ENCODE assay signal across 8 mouse cellular contexts in genomic region chr7:25314606-25315305, GRCm38 (mm10). TPM values are rescaled to one million over a fixed set of nuclear protein-coding genes. Genes with fewer than 3 reads are reported as not detected.
DNase-seq lines count a peak whose midpoint lies in the region; ATAC-seq and TF ChIP-seq lines count a peak whose summit lies in the region.

No protein-coding gene starts in this region.

- 2% methylated on average over 50 of the region's 51 CpGs for WGBS in kidney, postnatal 0 days
- 2% methylated on average over 50 of the region's 51 CpGs for WGBS in embryonic facial prominence, embryonic 12.5 days
- 4% methylated on average over 51 of the region's 51 CpGs for WGBS in neural tube, embryonic 12.5 days

- peak overlapping the region; percentile 40 for H3K4me3 ChIP-seq in kidney, postnatal 0 days (replicated peaks; ENCODE audit: low read depth, low read length)
- peak overlapping the region; percentile 40 for H3K4me3 ChIP-seq in embryonic facial prominence, embryonic 12.5 days
- peak overlapping the region; percentile 38 for H3K4me3 ChIP-seq in neural tube, embryonic 12.5 days

- peak overlapping the region; percentile 45; the same call in 1 of the 2 replicates for H3K9ac ChIP-seq in kidney, postnatal 0 days (ENCODE audit: low read depth, low read length)
- peak overlapping the region; percentile 51 for H3K9ac ChIP-seq in embryonic facial prominence, embryonic 12.5 days
- peak overlapping the region; percentile 61 for H3K9ac ChIP-seq in neural tube, embryonic 12.5 days

- no peak for DNase-seq in kidney, postnatal 0 days (ENCODE audit: low spot score)
- DNase-seq in kidney, postnatal 25 days: no peak
- peak; percentile 27 for DNase-seq in induced T-regulatory cell, adult 2 months (ENCODE audit: low read depth)
- DNase-seq in layer of hippocampus, postnatal 36 days: no peak
- no peak for DNase-seq in thymus, postnatal 0 days (ENCODE audit: low spot score)
- no peak for DNase-seq in urinary bladder, postnatal 10 days (ENCODE audit: low spot score)

- peaks cover 27% of the 10 kb centered on the region for H3K27me3 ChIP-seq in kidney, postnatal 0 days (ENCODE audit: insufficient read depth, low read length)
- peaks cover 47% of the 10 kb centered on the region for H3K27me3 ChIP-seq in embryonic facial prominence, embryonic 12.5 days
- peaks cover 51% of the 10 kb centered on the region for H3K27me3 ChIP-seq in neural tube, embryonic 12.5 days (replicated peaks)

- no peaks in the 10 kb centered on the region for H3K36me3 ChIP-seq in kidney, postnatal 0 days (ENCODE audit: insufficient read depth, low read length)
- H3K36me3 ChIP-seq in embryonic facial prominence, embryonic 12.5 days: no peaks in the 10 kb centered on the region
- H3K36me3 ChIP-seq in neural tube, embryonic 12.5 days: no peaks in the 10 kb centered on the region

- no peak overlapping the region for H3K27ac ChIP-seq in kidney, postnatal 0 days
- H3K27ac ChIP-seq in embryonic facial prominence, embryonic 12.5 days: no peak overlapping the region
- H3K27ac ChIP-seq in neural tube, embryonic 12.5 days: no peak overlapping the region

- peaks cover 19% of the 10 kb centered on the region for H3K4me1 ChIP-seq in kidney, postnatal 0 days (replicated peaks; ENCODE audit: insufficient read depth, low read length)
- peaks cover 20% of the 10 kb centered on the region for H3K4me1 ChIP-seq in embryonic facial prominence, embryonic 12.5 days
- peaks cover 32% of the 10 kb centered on the region for H3K4me1 ChIP-seq in neural tube, embryonic 12.5 days

- no peaks in the 10 kb centered on the region for H3K9me3 ChIP-seq in kidney, postnatal 0 days (replicated peaks; ENCODE audit: low read length)
- H3K9me3 ChIP-seq in embryonic facial prominence, embryonic 12.5 days: no peaks in the 10 kb centered on the region
- no peaks in the 10 kb centered on the region for H3K9me3 ChIP-seq in neural tube, embryonic 12.5 days

- ATAC-seq in kidney, postnatal 0 days (replicated peaks; ENCODE audit: low FRiP score, low read depth): no peak
- no peak for ATAC-seq in embryonic facial prominence, embryonic 12.5 days (ENCODE audit: insufficient number of reproducible peaks, insufficient read depth, low FRiP score, low TSS enrichment)
- ATAC-seq in neural tube, embryonic 12.5 days (ENCODE audit: low FRiP score, low read depth): no peak

- peak overlapping the region; percentile 83 for H3K4me2 ChIP-seq in kidney, postnatal 0 days (ENCODE audit: low read length)
- H3K4me2 ChIP-seq in embryonic facial prominence, embryonic 12.5 days (replicated peaks): peak overlapping the region; percentile 80
- peak overlapping the region; percentile 98 for H3K4me2 ChIP-seq in neural tube, embryonic 12.5 days (replicated peaks)

- no peak for TF ChIP-seq CTCF in kidney, postnatal 0 days (IDR thresholded peaks at IDR 0.05; ENCODE audit: low read depth)

RNA-seq across cellular contexts. Expression of gene Megf8, which starts 2.2 kb away (rescaled TPM):
- 8.1 and 9.6 TPM in 2 replicates for polyA plus RNA-seq in kidney, postnatal 0 days (2015; fragmentation: Nextera tagmentation; extraction: Ambion mirVana)
- 22.4 and 24.3 TPM in 2 replicates for polyA plus RNA-seq in embryonic facial prominence, embryonic 12.5 days (2016; fragmentation: Nextera tagmentation; extraction: Ambion mirVana)
- 19.1 and 19.6 TPM in 2 replicates for polyA plus RNA-seq in neural tube, embryonic 12.5 days (2016; fragmentation: Nextera tagmentation; extraction: Ambion mirVana)
- 10 to 100 TPM; 95.3 to 95.9 TPM for total RNA-seq in layer of hippocampus, postnatal 36 days (2021)
- polyA plus RNA-seq in thymus, postnatal 0 days (2015; fragmentation: Nextera tagmentation; extraction: Ambion mirVana): 1.9 and 2.0 TPM in 2 replicates

RNA-seq across cellular contexts. Expression of gene Tmem145, which starts 8.8 kb away (rescaled TPM):
- 0.23 and 0.50 TPM in 2 replicates for polyA plus RNA-seq in kidney, postnatal 0 days (2015; fragmentation: Nextera tagmentation; extraction: Ambion mirVana)
- polyA plus RNA-seq in embryonic facial prominence, embryonic 12.5 days (2016; fragmentation: Nextera tagmentation; extraction: Ambion mirVana): 2.7 and 4.0 TPM in 2 replicates
- polyA plus RNA-seq in neural tube, embryonic 12.5 days (2016; fragmentation: Nextera tagmentation; extraction: Ambion mirVana): 26.0 and 28.3 TPM in 2 replicates
- 10 to 100 TPM; 24.5 to 26.0 TPM for total RNA-seq in layer of hippocampus, postnatal 36 days (2021)
- polyA plus RNA-seq in thymus, postnatal 0 days (2015; fragmentation: Nextera tagmentation; extraction: Ambion mirVana): not detected in 2 replicates

RNA-seq across cellular contexts. Expression of gene Prr19, which starts 13.5 kb away (rescaled TPM):
- 0.21 and 0.26 TPM in 2 replicates for polyA plus RNA-seq in kidney, postnatal 0 days (2015; fragmentation: Nextera tagmentation; extraction: Ambion mirVana)
- polyA plus RNA-seq in embryonic facial prominence, embryonic 12.5 days (2016; fragmentation: Nextera tagmentation; extraction: Ambion mirVana): 1.0 and 1.9 TPM in 2 replicates
- 1.1 and 1.5 TPM in 2 replicates for polyA plus RNA-seq in neural tube, embryonic 12.5 days (2016; fragmentation: Nextera tagmentation; extraction: Ambion mirVana)
- total RNA-seq in layer of hippocampus, postnatal 36 days (2021): not detected
- polyA plus RNA-seq in thymus, postnatal 0 days (2015; fragmentation: Nextera tagmentation; extraction: Ambion mirVana): 0.22 and 0.23 TPM in 2 replicates

RNA-seq across cellular contexts. Expression of gene Pafah1b3, which starts 17.0 kb away (rescaled TPM):
- 144 and 152 TPM in 2 replicates for polyA plus RNA-seq in kidney, postnatal 0 days (2015; fragmentation: Nextera tagmentation; extraction: Ambion mirVana)
- polyA plus RNA-seq in embryonic facial prominence, embryonic 12.5 days (2016; fragmentation: Nextera tagmentation; extraction: Ambion mirVana): 317 and 337 TPM in 2 replicates
- 400 and 431 TPM in 2 replicates for polyA plus RNA-seq in neural tube, embryonic 12.5 days (2016; fragmentation: Nextera tagmentation; extraction: Ambion mirVana)
- total RNA-seq in layer of hippocampus, postnatal 36 days (2021): 10 to 100 TPM; 21.2 to 25.9 TPM
- 142 TPM in 2 replicates for polyA plus RNA-seq in thymus, postnatal 0 days (2015; fragmentation: Nextera tagmentation; extraction: Ambion mirVana)

RNA-seq across cellular contexts. Expression of gene Cic, which starts 47.3 kb away (rescaled TPM):
- 22.0 and 23.3 TPM in 2 replicates for polyA plus RNA-seq in kidney, postnatal 0 days (2015; fragmentation: Nextera tagmentation; extraction: Ambion mirVana)
- 45.7 and 47.0 TPM in 2 replicates for polyA plus RNA-seq in embryonic facial prominence, embryonic 12.5 days (2016; fragmentation: Nextera tagmentation; extraction: Ambion mirVana)
- 44.2 and 45.0 TPM in 2 replicates for polyA plus RNA-seq in neural tube, embryonic 12.5 days (2016; fragmentation: Nextera tagmentation; extraction: Ambion mirVana)
- total RNA-seq in layer of hippocampus, postnatal 36 days (2021): 100 to 1,000 TPM; 173 to 213 TPM
- polyA plus RNA-seq in thymus, postnatal 0 days (2015; fragmentation: Nextera tagmentation; extraction: Ambion mirVana): 28.4 and 37.2 TPM in 2 replicates
